Mouse (Mus musculus) embryonic fibroblast, embryonic 13.5 days (primary cell): ENCODE data around the gene Lsamp.

ENCODE experiments used
- CTCF ChIP-seq: IDR thresholded peaks from 2 replicates; pipeline ENCODE4 v1.5.1; 2011; ENCODE audit warnings: mild to moderate bottlenecking, control low read depth, low read length, moderate library complexity, borderline replicate concordance; ENCODE audit not compliant: insufficient read depth
- POLR2A ChIP-seq: IDR thresholded peaks from 2 replicates; pipeline ENCODE4 v1.6.1; 2011; ENCODE audit warnings: low read depth, mild to moderate bottlenecking, control low read depth, low read length, moderate library complexity

DNA sequence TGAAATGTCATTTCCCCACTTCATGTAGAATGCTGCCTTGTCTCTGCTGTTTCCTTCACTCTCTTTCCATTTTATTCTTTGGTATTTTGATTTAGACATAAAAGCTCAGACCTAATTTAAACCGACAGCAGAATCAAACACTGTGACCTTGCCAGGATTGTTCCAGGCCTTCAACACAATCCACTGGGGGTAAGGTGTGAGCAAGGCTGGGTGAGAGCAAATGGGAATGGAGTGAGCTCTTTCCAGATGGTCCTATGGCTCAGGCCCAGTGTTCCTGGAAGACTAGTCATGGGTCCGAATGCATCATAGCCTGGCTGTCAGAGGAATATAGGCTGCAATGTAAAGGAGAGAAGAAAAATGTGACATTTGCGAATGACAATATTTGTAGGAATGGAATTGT is 340.6 kb downstream of the Lsamp start:
- no peak for TF ChIP-seq CTCF
- TF ChIP-seq POLR2A: no peak
